Mouse (Mus musculus): ENCODE data around the gene Foxp1. TPM values are rescaled to one million over a fixed set of nuclear protein-coding genes. Genes with fewer than 3 reads are reported as not detected.

The Foxp1 gene
- polyA plus RNA-seq, 1 experiment from 2014 or later, result 45.3 TPM

GRCm38 (mm10) chr6:99217846-99218245, 304.7 kb downstream of the Foxp1 start:
- no peaks in the 10 kb centered on the region for H3K27me3 ChIP-seq (replicated peaks; ENCODE audit: control insufficient read depth, insufficient read depth, low read length)
- H3K4me3 ChIP-seq (ENCODE audit: low read depth, low read length), result no peak overlapping the region
- no peak overlapping the region for H3K4me2 ChIP-seq (replicated peaks; ENCODE audit: low read depth)
- H3K4me1 ChIP-seq (replicated peaks; ENCODE audit: control insufficient read depth, insufficient read depth, low read length), result no peaks in the 10 kb centered on the region
- H3K9me3 ChIP-seq (ENCODE audit: control insufficient read depth), result no peaks in the 10 kb centered on the region
- no peak for ATAC-seq
- H3K9ac ChIP-seq (ENCODE audit: low read depth, low read length), result no peak overlapping the region
- peaks cover 5% of the 10 kb centered on the region; the same call in 1 of the 2 replicates for H3K36me3 ChIP-seq (ENCODE audit: control insufficient read depth, insufficient read depth)
- WGBS, result 45% methylated on average over 2 of the region's 2 CpGs
- no peak for TF ChIP-seq CTCF (IDR thresholded peaks at IDR 0.05; ENCODE audit: low read depth)
- H3K27ac ChIP-seq (ENCODE audit: low read depth, low read length), result no peak overlapping the region

- Histone ChIP-seq H3K27ac (ENCODE audit: low read depth, low read length) (no peak overlapping the region), H3K36me3 (ENCODE audit: control insufficient read depth, insufficient read depth) (peaks cover 5% of the 10 kb centered on the region; the same call in 1 of the 2 replicates), H3K4me1 (replicated peaks; ENCODE audit: control insufficient read depth, insufficient read depth, low read length) (no peaks in the 10 kb centered on the region), H3K4me2 (replicated peaks; ENCODE audit: low read depth) (no peak overlapping the region), H3K9me3 (ENCODE audit: control insufficient read depth) (no peaks in the 10 kb centered on the region), H3K4me3 (ENCODE audit: low read depth, low read length) (no peak overlapping the region), H3K9ac (ENCODE audit: low read depth, low read length) (no peak overlapping the region), H3K27me3 (replicated peaks; ENCODE audit: control insufficient read depth, insufficient read depth, low read length) (no peaks in the 10 kb centered on the region)
- WGBS, result 90% methylated on average over 7 of the region's 7 CpGs
- ATAC-seq, result no peak
- TF ChIP-seq CTCF (IDR thresholded peaks at IDR 0.05; ENCODE audit: low read depth), result no peak
Observed at GRCm38 (mm10) chr6:99217155-99217554, 305.4 kb downstream of the Foxp1 start.

- H3K4me3 ChIP-seq (ENCODE audit: low read depth, low read length), result no peak overlapping the region
- H3K27ac ChIP-seq (ENCODE audit: low read depth, low read length), result no peak overlapping the region
- no peak overlapping the region for H3K4me2 ChIP-seq (replicated peaks; ENCODE audit: low read depth)
- 75% methylated on average over 4 of the region's 4 CpGs for WGBS
- ATAC-seq, result no peak
- no peak for TF ChIP-seq CTCF (IDR thresholded peaks at IDR 0.05; ENCODE audit: low read depth)
- H3K4me1 ChIP-seq (replicated peaks; ENCODE audit: control insufficient read depth, insufficient read depth, low read length), result no peaks in the 10 kb centered on the region; the same call in 1 of the 2 replicates
- no peaks in the 10 kb centered on the region for H3K27me3 ChIP-seq (replicated peaks; ENCODE audit: control insufficient read depth, insufficient read depth, low read length)
- H3K9me3 ChIP-seq (ENCODE audit: control insufficient read depth), result no peaks in the 10 kb centered on the region
- no peak overlapping the region for H3K9ac ChIP-seq (ENCODE audit: low read depth, low read length)
- peaks cover 5% of the 10 kb centered on the region; the same call in 1 of the 2 replicates for H3K36me3 ChIP-seq (ENCODE audit: control insufficient read depth, insufficient read depth)
Observed at GRCm38 (mm10) chr6:99212461-99212860, 310.1 kb downstream of the Foxp1 start.

GRCm38 (mm10) chr6:99211663-99212333, 310.7 kb downstream of the Foxp1 start:
- no peak overlapping the region for H3K4me3 ChIP-seq (ENCODE audit: low read depth, low read length)
- H3K9me3 ChIP-seq (ENCODE audit: control insufficient read depth), result no peaks in the 10 kb centered on the region
- H3K4me2 ChIP-seq (replicated peaks; ENCODE audit: low read depth), result no peak overlapping the region
- no peak overlapping the region for H3K9ac ChIP-seq (ENCODE audit: low read depth, low read length)
- ATAC-seq, result no peak
- 79% methylated on average over 5 of the region's 5 CpGs for WGBS
- H3K4me1 ChIP-seq (replicated peaks; ENCODE audit: control insufficient read depth, insufficient read depth, low read length), result peaks cover 3% of the 10 kb centered on the region; the same call in 1 of the 2 replicates
- no peak overlapping the region for H3K27ac ChIP-seq (ENCODE audit: low read depth, low read length)
- TF ChIP-seq CTCF (IDR thresholded peaks at IDR 0.05; ENCODE audit: low read depth), result no peak
- H3K27me3 ChIP-seq (replicated peaks; ENCODE audit: control insufficient read depth, insufficient read depth, low read length), result no peaks in the 10 kb centered on the region
- peaks cover 5% of the 10 kb centered on the region; the same call in 1 of the 2 replicates for H3K36me3 ChIP-seq (ENCODE audit: control insufficient read depth, insufficient read depth)

- Histone ChIP-seq H3K4me2 (replicated peaks; ENCODE audit: low read depth) (no peak overlapping the region), H3K4me3 (ENCODE audit: low read depth, low read length) (no peak overlapping the region), H3K9ac (ENCODE audit: low read depth, low read length) (no peak overlapping the region), H3K9me3 (ENCODE audit: control insufficient read depth) (no peaks in the 10 kb centered on the region), H3K4me1 (replicated peaks; ENCODE audit: control insufficient read depth, insufficient read depth, low read length) (peaks cover 9% of the 10 kb centered on the region; the same call in 1 of the 2 replicates), H3K27me3 (replicated peaks; ENCODE audit: control insufficient read depth, insufficient read depth, low read length) (no peaks in the 10 kb centered on the region), H3K27ac (ENCODE audit: low read depth, low read length) (no peak overlapping the region), H3K36me3 (ENCODE audit: control insufficient read depth, insufficient read depth) (peaks cover 5% of the 10 kb centered on the region; the same call in 1 of the 2 replicates)
- ATAC-seq, result no peak
- no peak for TF ChIP-seq CTCF (IDR thresholded peaks at IDR 0.05; ENCODE audit: low read depth)
- 84% methylated on average over 7 of the region's 7 CpGs for WGBS
Observed at GRCm38 (mm10) chr6:99210161-99210560, 312.4 kb downstream of the Foxp1 start.

GRCm38 (mm10) chr6:99207226-99207885, 315.2 kb downstream of the Foxp1 start:
- H3K27me3 ChIP-seq (replicated peaks; ENCODE audit: control insufficient read depth, insufficient read depth, low read length), result no peaks in the 10 kb centered on the region
- H3K36me3 ChIP-seq (ENCODE audit: control insufficient read depth, insufficient read depth), result no peaks in the 10 kb centered on the region
- TF ChIP-seq CTCF (IDR thresholded peaks at IDR 0.05; ENCODE audit: low read depth), result 0 out of 2 replicates have a peak, but pooled peaks have one; percentile 5
- H3K9ac ChIP-seq (ENCODE audit: low read depth, low read length), result no peak overlapping the region
- no peak overlapping the region for H3K4me3 ChIP-seq (ENCODE audit: low read depth, low read length)
- no peak overlapping the region for H3K4me2 ChIP-seq (replicated peaks; ENCODE audit: low read depth)
- ATAC-seq, result no peak
- peaks cover 14% of the 10 kb centered on the region for H3K4me1 ChIP-seq (replicated peaks; ENCODE audit: control insufficient read depth, insufficient read depth, low read length)
- no peaks in the 10 kb centered on the region for H3K9me3 ChIP-seq (ENCODE audit: control insufficient read depth)
- 43% methylated on average over 6 of the region's 6 CpGs for WGBS
- no peak overlapping the region for H3K27ac ChIP-seq (ENCODE audit: low read depth, low read length)

All from intestine, postnatal 0 days (tissue).